Mouse (Mus musculus): ENCODE data around the gene Apela. TPM values are rescaled to one million over a fixed set of nuclear protein-coding genes. Genes with fewer than 3 reads are reported as not detected.

Gene Apela
- polyA plus RNA-seq, 1 experiment from 2014 or later: 1.5 TPM

- Histone ChIP-seq H3K9ac (no peak overlapping the region), H3K9me3 (ENCODE audit: control insufficient read depth, low read length) (no peaks in the 10 kb centered on the region), H3K4me2 (replicated peaks) (no peak overlapping the region), H3K36me3 (replicated peaks; ENCODE audit: control insufficient read depth, insufficient read depth) (no peaks in the 10 kb centered on the region), H3K4me1 (replicated peaks; ENCODE audit: control insufficient read depth, insufficient read depth, low read length) (no peaks in the 10 kb centered on the region), H3K27ac (no peak overlapping the region), H3K4me3 (replicated peaks; ENCODE audit: low read length) (no peak overlapping the region), H3K27me3 (ENCODE audit: control insufficient read depth, insufficient read depth, low read length) (no peaks in the 10 kb centered on the region)
- DNase-seq (ENCODE audit: low spot score) (no peak), ATAC-seq (ENCODE audit: low FRiP score) (no peak)
- 68% methylated on average over 20 of the region's 20 CpGs for WGBS
Observed at GRCm38 (mm10) chr8:64983150-64983897, 53.8 kb downstream of the Apela start.

Other genes starting within 250 kb of the Apela start
- 33.8 and 44.8 TPM in 2 replicates for gene Klhl2, start 187.3 kb downstream of the Apela start, polyA plus RNA-seq (2014; fragmentation: Nextera tagmentation; extraction: Ambion mirVana)
- 31.4 and 34.1 TPM in 2 replicates for gene Tmem192, start 90.2 kb downstream of the Apela start, polyA plus RNA-seq (2014; fragmentation: Nextera tagmentation; extraction: Ambion mirVana)
- not detected in 2 replicates for gene Trim75, start 49.5 kb downstream of the Apela start, polyA plus RNA-seq (2014; fragmentation: Nextera tagmentation; extraction: Ambion mirVana)
- gene Trim61, start 18.8 kb downstream of the Apela start, polyA plus RNA-seq (2014; fragmentation: Nextera tagmentation; extraction: Ambion mirVana): 0.09 TPM in 1 of 2 replicates, not detected in the other
- 0.12 TPM in 1 of 2 replicates, not detected in the other for gene Trim60, start 18.8 kb downstream of the Apela start, polyA plus RNA-seq (2014; fragmentation: Nextera tagmentation; extraction: Ambion mirVana)
- gene Gm10663, start 37.7 kb upstream of the Apela start, polyA plus RNA-seq (2014; fragmentation: Nextera tagmentation; extraction: Ambion mirVana): not detected in 2 replicates
- not detected in 2 replicates for gene BC030870, start 92.2 kb upstream of the Apela start, polyA plus RNA-seq (2014; fragmentation: Nextera tagmentation; extraction: Ambion mirVana)